Mouse (Mus musculus): Measurements from ENCODE around the gene Clec16a. TPM values are rescaled to one million over a fixed set of nuclear protein-coding genes. Genes with fewer than 3 reads are reported as not detected.

Gene Clec16a
- polyA plus RNA-seq, 1 experiment, result 25.2 TPM

- no peak for DNase-seq
- WGBS, result 86% methylated on average over 4 of the region's 4 CpGs
- TF ChIP-seq POLR2A (IDR thresholded peaks at IDR 0.05; ENCODE audit: control insufficient read depth, extremely low read depth, insufficient read depth, low read length, poor library complexity), result no peak
- Histone ChIP-seq H3K4me1 (replicated peaks; ENCODE audit: control insufficient read depth, insufficient read depth, low read length) (no peaks in the 10 kb centered on the region), H3K36me3 (ENCODE audit: control insufficient read depth, insufficient read depth, low read length) (no peaks in the 10 kb centered on the region), H3K27me3 (ENCODE audit: control insufficient read depth, insufficient read depth, low read length) (no peaks in the 10 kb centered on the region), H3K27ac (ENCODE audit: control insufficient read depth, insufficient read depth, low read length) (no peak overlapping the region), H3K4me3 (ENCODE audit: control insufficient read depth, insufficient read depth, low read length) (no peak overlapping the region)
Measured at GRCm38 (mm10) chr16:10507445-10507844, 37.7 kb upstream of the Clec16a start.

- 85% methylated on average over 6 of the region's 6 CpGs for WGBS
- no peak overlapping the region for H3K27ac ChIP-seq (ENCODE audit: control insufficient read depth, insufficient read depth, low read length)
- H3K36me3 ChIP-seq (ENCODE audit: control insufficient read depth, insufficient read depth, low read length), result no peaks in the 10 kb centered on the region
- no peak overlapping the region for H3K4me3 ChIP-seq (ENCODE audit: control insufficient read depth, insufficient read depth, low read length)
- DNase-seq, result no peak
- TF ChIP-seq CTCF (IDR thresholded peaks at IDR 0.05; ENCODE audit: borderline replicate concordance, control insufficient read depth, extremely low read depth, insufficient read depth, low read length, poor library complexity) (no peak), POLR2A (IDR thresholded peaks at IDR 0.05; ENCODE audit: control insufficient read depth, extremely low read depth, insufficient read depth, low read length, poor library complexity) (no peak)
- no peaks in the 10 kb centered on the region for H3K4me1 ChIP-seq (replicated peaks; ENCODE audit: control insufficient read depth, insufficient read depth, low read length)
- H3K27me3 ChIP-seq (ENCODE audit: control insufficient read depth, insufficient read depth, low read length), result no peaks in the 10 kb centered on the region
Measured at GRCm38 (mm10) chr16:10508691-10509090, 36.4 kb upstream of the Clec16a start.

GRCm38 (mm10) chr16:10510477-10511133 is 34.5 kb upstream of the Clec16a start:
- no peak for DNase-seq
- Histone ChIP-seq H3K27ac (ENCODE audit: control insufficient read depth, insufficient read depth, low read length) (no peak overlapping the region), H3K4me3 (ENCODE audit: control insufficient read depth, insufficient read depth, low read length) (no peak overlapping the region), H3K4me1 (replicated peaks; ENCODE audit: control insufficient read depth, insufficient read depth, low read length) (no peaks in the 10 kb centered on the region), H3K36me3 (ENCODE audit: control insufficient read depth, insufficient read depth, low read length) (no peaks in the 10 kb centered on the region), H3K27me3 (ENCODE audit: control insufficient read depth, insufficient read depth, low read length) (no peaks in the 10 kb centered on the region)
- WGBS, result 77% methylated on average over 14 of the region's 14 CpGs
- TF ChIP-seq POLR2A (IDR thresholded peaks at IDR 0.05; ENCODE audit: control insufficient read depth, extremely low read depth, insufficient read depth, low read length, poor library complexity) (no peak), CTCF (IDR thresholded peaks at IDR 0.05; ENCODE audit: borderline replicate concordance, control insufficient read depth, extremely low read depth, insufficient read depth, low read length, poor library complexity) (no peak)

GRCm38 (mm10) chr16:10511134-10511520 is 34.0 kb upstream of the Clec16a start:
- Histone ChIP-seq H3K27me3 (ENCODE audit: control insufficient read depth, insufficient read depth, low read length) (no peaks in the 10 kb centered on the region), H3K27ac (ENCODE audit: control insufficient read depth, insufficient read depth, low read length) (no peak overlapping the region), H3K36me3 (ENCODE audit: control insufficient read depth, insufficient read depth, low read length) (no peaks in the 10 kb centered on the region), H3K4me1 (replicated peaks; ENCODE audit: control insufficient read depth, insufficient read depth, low read length) (no peaks in the 10 kb centered on the region), H3K4me3 (ENCODE audit: control insufficient read depth, insufficient read depth, low read length) (no peak overlapping the region)
- DNase-seq, result no peak
- 92% methylated on average over 12 of the region's 12 CpGs for WGBS
- no peak for TF ChIP-seq CTCF (IDR thresholded peaks at IDR 0.05; ENCODE audit: borderline replicate concordance, control insufficient read depth, extremely low read depth, insufficient read depth, low read length, poor library complexity)

- H3K4me1 ChIP-seq (replicated peaks; ENCODE audit: control insufficient read depth, insufficient read depth, low read length), result no peaks in the 10 kb centered on the region
- no peak overlapping the region for H3K27ac ChIP-seq (ENCODE audit: control insufficient read depth, insufficient read depth, low read length)
- WGBS, result 42% methylated on average over 12 of the region's 12 CpGs
- no peak for DNase-seq
- no peaks in the 10 kb centered on the region for H3K36me3 ChIP-seq (ENCODE audit: control insufficient read depth, insufficient read depth, low read length)
- no peaks in the 10 kb centered on the region for H3K27me3 ChIP-seq (ENCODE audit: control insufficient read depth, insufficient read depth, low read length)
- no peak for TF ChIP-seq CTCF (IDR thresholded peaks at IDR 0.05; ENCODE audit: borderline replicate concordance, control insufficient read depth, extremely low read depth, insufficient read depth, low read length, poor library complexity)
- TF ChIP-seq POLR2A (IDR thresholded peaks at IDR 0.05; ENCODE audit: control insufficient read depth, extremely low read depth, insufficient read depth, low read length, poor library complexity), result no peak
- no peak overlapping the region for H3K4me3 ChIP-seq (ENCODE audit: control insufficient read depth, insufficient read depth, low read length)
Measured at GRCm38 (mm10) chr16:10515953-10516572, 29.1 kb upstream of the Clec16a start.

- H3K4me3 ChIP-seq (ENCODE audit: control insufficient read depth, insufficient read depth, low read length), result no peak overlapping the region
- H3K36me3 ChIP-seq (ENCODE audit: control insufficient read depth, insufficient read depth, low read length), result no peaks in the 10 kb centered on the region
- H3K4me1 ChIP-seq (replicated peaks; ENCODE audit: control insufficient read depth, insufficient read depth, low read length), result no peaks in the 10 kb centered on the region
- no peaks in the 10 kb centered on the region for H3K27me3 ChIP-seq (ENCODE audit: control insufficient read depth, insufficient read depth, low read length)
- no peak for DNase-seq
- no peak overlapping the region for H3K27ac ChIP-seq (ENCODE audit: control insufficient read depth, insufficient read depth, low read length)
- 87% methylated on average over 5 of the region's 5 CpGs for WGBS
- TF ChIP-seq CTCF (IDR thresholded peaks at IDR 0.05; ENCODE audit: borderline replicate concordance, control insufficient read depth, extremely low read depth, insufficient read depth, low read length, poor library complexity), result no peak
- no peak for TF ChIP-seq POLR2A (IDR thresholded peaks at IDR 0.05; ENCODE audit: control insufficient read depth, extremely low read depth, insufficient read depth, low read length, poor library complexity)
Measured at GRCm38 (mm10) chr16:10518030-10518429, 27.1 kb upstream of the Clec16a start.
